13 mouse cellular contexts compared by ENCODE assay signal in the genomic region with DNA sequence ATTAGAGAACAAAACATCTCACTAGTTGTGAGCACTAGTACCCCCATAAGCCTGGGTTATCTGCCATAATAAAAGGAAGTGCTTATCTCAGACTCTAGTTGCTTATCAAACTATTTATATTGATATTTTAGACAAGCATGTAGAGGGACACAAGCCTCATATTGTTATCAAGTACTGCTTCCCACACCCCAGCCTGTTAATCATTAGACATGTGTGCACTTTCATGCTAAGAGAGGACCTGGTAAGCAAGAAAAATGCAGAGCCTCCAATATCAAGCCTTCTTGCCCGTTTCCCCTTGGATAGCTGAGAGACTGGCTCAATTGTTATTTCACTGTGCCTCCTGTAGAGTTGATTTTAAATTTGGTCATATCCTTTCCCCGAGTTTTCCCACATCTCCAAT.
"Had no signal": no experiment of that assay in that cellular context is flagged by ENCODE, and none has a peak within 500 bp of the region (broad histone marks: within the 10 kb centered on the region; RNA-seq: fewer than 3 reads in every experiment).

No protein-coding gene starts in this region.

- H3K4me3 ChIP-seq: left cerebral cortex, adult 2 months had no signal

- H3K4me2 ChIP-seq: midbrain, embryonic 11.5 days had no signal

- DNase-seq: kidney, postnatal 10 days; layer of hippocampus, postnatal 36 days; lung, adult 2 months; lung, postnatal 14 days; lung, postnatal 4 days; midbrain, embryonic 14.5 days; thymus, adult 18-20 months; thymus, postnatal 36 days had no signal

- H3K9ac ChIP-seq: liver, embryonic 14.5 days had no signal

- H3K27ac ChIP-seq: hindbrain, postnatal 0 days; left cerebral cortex, adult 2 months; liver, embryonic 14.5 days had no signal

- ATAC-seq: hindbrain, postnatal 0 days; inflammation-experienced regulatory T-cells, adult 6 months had no signal
